Mouse (Mus musculus) thymus, adult 2 months (tissue): Measurements from ENCODE around the gene Gm10663.

Experiments
- CTCF ChIP-seq: fragments of 200-500 bp; IDR thresholded peaks from 2 replicates; pipeline ENCODE4 v1.5.1; 2012; ENCODE audit warnings: mild to moderate bottlenecking, control low read depth, low read length, moderate library complexity, borderline replicate concordance; ENCODE audit not compliant: control insufficient read depth, poor library complexity, insufficient read depth; ENCODE audit errors: extremely low read depth
- POLR2A ChIP-seq: fragments of 200-500 bp; IDR thresholded peaks from 2 replicates; pipeline ENCODE4 v1.6.1; 2012; ENCODE audit warnings: mild to moderate bottlenecking, low read length, control low read depth, moderate library complexity; ENCODE audit not compliant: control insufficient read depth, poor library complexity, insufficient read depth; ENCODE audit errors: extremely low read depth

- TF ChIP-seq CTCF = no peak
- TF ChIP-seq POLR2A = no peak
Observed at GRCm38 (mm10) chr8:65056722-65057121, 18.1 kb upstream of the Gm10663 start.
